Mouse (Mus musculus) left cerebral cortex, postnatal 10 days (tissue): ENCODE measurements around the gene Mindy4b-ps. TPM values are rescaled to one million over a fixed set of nuclear protein-coding genes. Genes with fewer than 3 reads are reported as not detected.

Source experiments
- DNase-seq, 2 experiments: peaks; one replicate each; pipeline ENCODE4 v3.0.0; 2021 to 2022; ENCODE audit warnings: low spot score in 2 of 2, mixed read lengths in 1 of 2; ENCODE audit errors: extremely low spot score in 1 of 2
- intact Hi-C: fragments of 180-260 bp; cut with DNase I; formaldehyde crosslinking; loops from one replicate; pipeline ENCODE4 v1.15.1; 2025
- total RNA-seq, 2 experiments: library from RNA; stranded (reverse); gene quantifications; 2 replicates each; pipeline ENCODE4 v1.2.3; 2021

Gene Mindy4b-ps
- total RNA-seq, 2 experiments from 2014 or later: 1.1 TPM

DNA sequence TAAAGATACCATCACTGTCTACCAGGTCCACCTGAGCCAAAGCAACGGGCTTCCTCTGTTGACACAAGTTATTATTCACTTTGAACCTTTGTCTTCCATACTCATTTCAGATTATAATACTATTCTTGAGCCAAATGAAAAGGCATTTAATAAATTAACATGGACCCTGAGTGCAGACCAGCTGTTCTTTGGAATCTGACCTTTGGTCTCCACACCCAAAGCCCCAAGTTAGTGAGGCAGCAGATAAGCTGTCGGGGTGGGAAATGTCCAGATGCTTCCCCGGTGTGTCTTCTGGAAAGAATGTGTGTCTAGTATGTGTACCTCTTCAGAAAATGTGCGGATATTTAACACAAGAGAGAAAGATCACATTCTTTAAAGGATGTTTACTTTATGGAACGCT is 33.1 kb downstream of the Mindy4b-ps start:
- intact Hi-C loops: loop anchor here (5.0 kb wide), 1 partner anchor 97 kb away; the partner anchor contains the start of gene Siah2

DNA sequence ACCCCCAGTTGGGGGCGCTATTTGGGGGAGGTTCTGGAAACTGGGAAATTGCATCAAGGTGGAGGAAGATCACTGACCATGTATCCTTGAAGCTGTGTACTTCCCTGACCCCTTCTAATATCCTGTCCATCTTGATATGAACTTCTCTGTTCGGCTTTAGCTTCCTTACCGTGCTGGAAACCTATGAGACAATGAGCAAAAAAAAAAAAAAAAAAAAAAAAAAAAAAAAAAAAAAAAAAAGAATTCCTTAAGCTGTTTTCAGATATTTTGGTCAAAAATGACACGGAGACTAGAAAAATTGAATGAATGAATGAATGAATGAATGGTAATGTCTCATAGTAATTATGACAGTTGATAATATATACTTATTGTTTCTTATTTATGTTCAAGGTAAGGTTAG is 35.6 kb downstream of the Mindy4b-ps start:
- intact Hi-C loops: loop anchor here (5.0 kb wide), 1 partner anchor 94 kb away; the partner anchor contains the start of gene Siah2
- DNase-seq: no peak

More for the DNA sequence above, 33.1 kb downstream of the Mindy4b-ps start:
- DNase-seq: no peak

DNA sequence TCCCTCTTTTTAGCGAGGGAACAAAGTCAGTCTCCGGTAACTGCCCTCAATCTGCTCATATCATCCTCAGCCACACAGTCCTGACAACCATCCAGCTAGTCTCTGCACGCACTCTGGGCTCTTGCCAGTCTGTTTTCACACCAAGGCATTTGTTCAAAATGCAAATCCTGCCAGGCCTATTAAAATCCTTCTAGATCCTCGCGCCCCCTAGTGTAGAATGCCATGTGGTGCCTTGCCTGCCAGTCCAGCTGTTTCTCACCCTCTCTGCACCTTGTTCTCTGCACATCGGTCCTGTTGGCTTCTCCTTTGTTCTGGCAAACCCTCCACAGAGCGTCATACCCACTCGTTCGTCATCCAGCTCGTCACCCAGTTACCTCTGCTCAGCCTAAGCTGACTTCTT is 36.2 kb downstream of the Mindy4b-ps start:
- intact Hi-C loops: loop anchor here (5.0 kb wide), 1 partner anchor 94 kb away; the partner anchor contains the start of gene Siah2
- peak; percentile 62 to 73 for DNase-seq

- DNase-seq: no peak
- intact Hi-C loops: loop anchor here (1.0 to 5.0 kb wide), 3 partner anchors 57 to 129 kb away; partner anchors contain the start of gene Siah2
Observed at GRCm38 (mm10) chr3:58784219-58785092, 37.7 kb downstream of the Mindy4b-ps start.

DNA sequence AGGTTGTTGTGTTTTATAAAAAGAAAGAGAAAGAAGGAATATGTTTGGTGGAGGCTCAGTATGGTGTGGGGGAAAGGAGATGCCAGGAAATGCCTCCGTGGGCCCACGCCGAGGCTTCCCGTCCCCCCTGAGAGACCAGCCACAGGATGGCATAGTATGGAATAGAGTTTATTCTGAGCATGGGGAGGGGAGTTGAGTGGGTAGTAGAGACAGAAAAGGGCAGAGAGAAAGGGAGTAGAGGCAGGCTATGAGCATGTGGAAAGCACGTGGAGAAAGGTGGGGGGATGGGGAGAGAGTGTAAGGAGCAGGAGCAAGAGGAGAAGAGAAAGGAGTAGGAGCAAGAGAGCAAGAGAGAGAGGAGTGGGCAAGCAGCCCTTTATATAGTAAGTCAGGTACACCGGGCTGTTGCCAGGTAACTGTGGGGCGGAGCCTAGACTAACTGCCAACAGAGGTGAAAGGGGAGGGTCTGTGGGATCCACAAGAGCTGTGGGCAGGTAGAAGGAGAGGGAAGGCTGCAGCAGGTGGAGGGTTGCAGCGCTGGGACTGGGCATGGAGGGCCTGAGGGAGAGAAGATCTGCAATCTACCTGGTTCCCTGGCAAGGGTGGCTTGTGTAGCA is 38.4 kb downstream of the Mindy4b-ps start:
- DNase-seq: no peak
- intact Hi-C loops: loop anchor here (1.0 to 5.0 kb wide), 2 partner anchors 56 to 128 kb away; no protein-coding TSS in a partner anchor

GRCm38 (mm10) chr3:58756429-58756828 is 65.7 kb downstream of the Mindy4b-ps start:
- DNase-seq: no peak
- intact Hi-C loops: no loop called here

DNA sequence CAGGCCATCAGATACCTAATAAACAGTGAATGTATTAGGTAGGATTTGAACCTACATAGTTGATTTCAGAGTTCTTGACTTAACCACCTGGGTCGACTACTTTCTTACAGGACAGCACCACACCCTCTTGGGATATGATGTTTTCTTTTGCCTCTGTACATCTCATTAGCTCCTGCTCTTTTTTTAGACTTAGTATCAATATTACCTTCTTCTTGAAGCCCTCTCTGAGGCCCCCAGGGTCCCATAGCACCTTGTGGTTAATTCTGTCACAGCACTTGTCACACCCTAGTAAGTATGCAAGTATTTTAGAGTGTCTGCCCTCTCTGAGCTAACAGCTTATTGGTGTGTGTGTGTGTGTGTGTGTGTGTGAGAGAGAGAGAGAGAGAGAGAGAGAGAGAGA is 66.3 kb downstream of the Mindy4b-ps start:
- intact Hi-C loops: no loop called here

DNA sequence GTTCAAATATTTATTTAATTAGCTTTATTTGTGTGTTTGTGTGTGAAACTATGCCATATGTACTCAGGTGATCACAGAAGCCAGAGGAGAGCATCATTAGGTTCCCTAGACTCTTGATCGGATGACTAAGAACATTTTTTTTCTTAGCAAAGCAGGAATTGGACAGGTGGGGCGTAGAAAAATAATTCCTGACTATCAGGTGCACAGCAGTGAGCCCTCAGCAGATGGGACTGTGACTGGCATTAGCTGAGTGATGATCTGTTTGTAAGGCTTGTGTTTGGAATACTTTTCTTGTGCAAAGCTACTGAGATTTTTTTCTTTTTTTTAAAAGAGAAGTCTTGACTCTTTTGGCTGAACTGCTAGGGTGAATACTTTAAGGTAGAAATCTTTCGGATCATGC is 67.8 kb downstream of the Mindy4b-ps start:
- no peak for DNase-seq

More for the DNA sequence above, 66.3 kb downstream of the Mindy4b-ps start:
- DNase-seq: no peak

DNA sequence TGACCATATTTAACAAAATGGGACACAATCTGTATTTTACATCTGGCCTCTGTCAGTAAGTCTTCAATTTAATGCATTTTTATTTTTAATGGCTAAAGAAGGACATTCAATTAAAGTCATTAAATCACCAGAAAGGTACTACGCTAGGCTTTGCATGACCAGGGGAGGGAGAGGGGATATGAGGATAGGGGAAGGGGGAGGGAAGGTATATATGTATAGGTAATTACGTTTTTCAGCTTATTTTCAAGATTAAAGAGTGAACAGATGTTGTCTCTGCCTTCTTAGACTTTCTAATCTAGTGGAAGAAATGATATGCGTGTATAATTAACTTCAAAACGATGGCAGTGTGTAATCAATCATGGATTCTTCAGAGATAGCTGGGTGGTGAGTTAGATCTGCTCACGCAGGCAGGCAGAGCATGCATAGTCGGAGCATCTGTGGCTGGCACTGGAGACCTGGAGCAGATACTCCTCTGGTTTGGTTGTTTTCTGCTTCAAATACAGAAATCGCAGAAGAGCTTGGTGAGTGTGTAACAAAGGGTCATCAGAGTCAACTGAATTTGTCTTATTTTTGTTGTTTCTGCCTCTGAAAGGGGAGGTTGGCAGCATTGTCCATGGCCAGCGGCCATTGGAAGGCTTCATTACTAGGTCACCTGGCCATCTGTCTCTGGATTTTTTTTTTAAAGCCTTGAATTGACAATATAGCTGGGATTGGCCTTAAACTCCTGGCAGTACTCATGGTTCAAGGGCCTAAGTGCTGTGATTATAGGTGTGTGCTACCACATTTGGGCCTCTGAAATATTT is 70.1 kb downstream of the Mindy4b-ps start:
- no peak for DNase-seq
- intact Hi-C loops: no loop called here

More for the DNA sequence above, 67.8 kb downstream of the Mindy4b-ps start:
- intact Hi-C loops: no loop called here

DNA sequence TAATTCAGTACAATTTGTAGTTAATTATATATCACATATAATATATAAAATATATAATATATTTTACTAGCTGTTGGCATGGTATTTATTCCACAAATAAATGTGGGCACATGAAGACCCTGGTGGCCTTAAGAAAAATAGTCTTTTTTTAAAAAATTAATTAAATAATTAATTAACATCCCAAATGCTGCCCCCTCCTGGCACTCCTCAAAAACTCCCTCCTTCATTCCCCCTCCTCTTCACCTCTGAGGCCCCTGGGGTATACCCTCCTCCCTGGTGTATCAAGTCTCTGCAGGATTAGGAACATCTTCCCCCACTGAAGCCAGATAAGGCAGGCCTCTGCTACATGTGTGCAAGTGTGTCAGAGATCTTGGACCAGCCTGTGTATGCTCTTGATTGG is 73.4 kb downstream of the Mindy4b-ps start:
- no peak for DNase-seq
- intact Hi-C loops: no loop called here

DNA sequence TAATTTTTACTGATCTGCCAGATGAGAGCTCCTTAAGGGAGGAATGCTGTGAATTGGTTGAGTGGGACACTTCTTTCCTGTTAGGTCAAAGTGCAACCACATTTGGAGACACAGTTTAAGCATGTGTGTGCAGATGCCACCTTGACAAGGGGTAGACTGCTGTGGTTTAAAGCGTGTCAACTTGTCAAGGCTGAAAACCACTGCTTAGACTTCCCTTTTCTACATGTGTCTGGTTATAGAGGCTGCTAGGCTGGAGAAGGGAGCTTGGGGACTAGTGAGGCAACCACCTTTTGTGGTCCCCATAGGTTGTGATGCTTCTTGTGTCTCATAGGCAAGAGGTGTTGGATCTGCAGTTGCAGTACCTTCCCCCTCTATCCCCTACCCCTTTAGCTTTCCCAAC is 74.2 kb downstream of the Mindy4b-ps start:
- intact Hi-C loops: no loop called here
- no peak for DNase-seq

GRCm38 (mm10) chr3:58739536-58739935 is 82.6 kb downstream of the Mindy4b-ps start:
- DNase-seq: no peak
- intact Hi-C loops: no loop called here

Other genes with a start within 250 kb of the Mindy4b-ps start
- 100 to 1,000 TPM; 180 to 191 TPM for gene Selenot, start 245.7 kb downstream of the Mindy4b-ps start, total RNA-seq
- gene Erich6, start 185.1 kb downstream of the Mindy4b-ps start, total RNA-seq: 1 to 10 TPM; 1.5 to 1.9 TPM
- gene Siah2, start 129.9 kb downstream of the Mindy4b-ps start, total RNA-seq: 10 to 100 TPM; 17.8 to 19.2 TPM
- 1 to 10 TPM; 2.0 to 2.7 TPM for gene Clrn1, start 63.0 kb upstream of the Mindy4b-ps start, total RNA-seq
- gene Med12l, start 183.5 kb upstream of the Mindy4b-ps start, total RNA-seq: 10 to 100 TPM; 30.0 to 30.3 TPM